Mouse (Mus musculus): ENCODE measurements around the gene Olfr374.
"Not testable (repeated sequence)": the region's sequence is repeated elsewhere in the genome, so short reads cannot be mapped to it uniquely, and the experiment has no call there.

DNA sequence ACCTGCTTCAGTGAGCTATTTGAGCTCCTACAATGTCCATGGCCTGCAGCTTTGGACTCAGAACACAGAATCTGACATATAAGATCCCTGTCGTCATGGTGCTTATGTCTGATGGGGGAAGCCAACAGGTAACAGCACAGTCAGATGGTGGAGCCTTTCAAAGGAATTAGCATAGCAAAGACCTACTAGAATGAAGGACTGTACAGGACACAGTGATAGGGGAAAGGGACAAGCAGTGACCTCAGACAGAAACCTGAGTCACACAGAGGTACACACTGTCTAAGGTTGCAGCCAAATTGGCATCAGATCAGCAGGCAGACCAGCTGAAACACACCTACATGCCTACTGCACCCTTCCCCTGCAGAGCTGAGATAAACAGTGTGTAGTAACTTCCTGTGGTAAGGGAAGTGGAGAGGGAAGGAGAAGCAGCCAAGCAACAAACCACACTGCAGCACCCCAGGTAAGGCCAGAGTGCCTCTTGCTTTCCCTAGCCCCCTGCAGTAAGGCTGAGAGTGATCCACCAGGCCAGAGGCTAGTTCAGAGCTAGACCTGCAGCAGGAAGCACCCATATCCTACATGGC lies 39.9 kb upstream of the Olfr374 start:
- TF ChIP-seq CTCF, POLR2A (IDR thresholded peaks at IDR 0.05; ENCODE audit: insufficient read depth, low read depth, low read length): not testable (repeated sequence)
